Mouse (Mus musculus) thymus, adult 2 months (tissue): Measurements from ENCODE around the gene Suclg1.

Source experiments
- CTCF ChIP-seq: fragments of 200-500 bp; IDR thresholded peaks from 2 replicates; pipeline ENCODE4 v1.5.1; 2012; ENCODE audit warnings: mild to moderate bottlenecking, control low read depth, low read length, moderate library complexity, borderline replicate concordance; ENCODE audit not compliant: control insufficient read depth, poor library complexity, insufficient read depth; ENCODE audit errors: extremely low read depth
- POLR2A ChIP-seq: fragments of 200-500 bp; IDR thresholded peaks from 2 replicates; pipeline ENCODE4 v1.6.1; 2012; ENCODE audit warnings: mild to moderate bottlenecking, low read length, control low read depth, moderate library complexity; ENCODE audit not compliant: control insufficient read depth, poor library complexity, insufficient read depth; ENCODE audit errors: extremely low read depth

DNA sequence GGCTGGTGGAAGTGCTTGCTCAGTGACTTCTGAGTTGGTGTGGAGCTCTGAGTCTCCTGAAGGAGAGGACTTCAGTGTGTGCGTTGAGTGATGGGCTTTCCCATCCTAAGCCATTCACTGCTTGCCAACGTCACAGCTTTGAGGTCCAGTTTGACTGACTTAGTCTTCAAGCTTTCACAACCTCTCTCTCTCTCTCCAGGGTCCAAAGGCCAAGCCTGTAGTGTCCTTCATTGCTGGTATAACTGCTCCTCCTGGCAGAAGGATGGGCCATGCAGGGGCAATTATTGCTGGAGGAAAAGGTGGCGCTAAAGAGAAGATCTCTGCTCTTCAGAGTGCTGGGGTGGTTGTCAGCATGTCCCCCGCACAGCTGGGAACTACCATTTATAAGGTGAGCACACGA, 26.8 kb downstream of the Suclg1 start:
- TF ChIP-seq CTCF = no peak
- TF ChIP-seq POLR2A = no peak
